Mouse (Mus musculus) heart, adult 9 months (tissue): Measurements from ENCODE around the gene Perp.
A peak's percentile ranks its signal among the peaks of the same experiment; 100 is the strongest.

Experiments used
- DNase-seq, 2 experiments: peaks; one replicate each; pipeline ENCODE4 v3.0.0; 2022; ENCODE audit warnings: low spot score in 2 of 2

Gene Perp

GRCm38 (mm10) chr10:18844441-18845286, at the start of gene Perp:
Gene Perp (plus strand): TSS chr10:18845020.
- DNase-seq: peak; percentile 3 to 30

GRCm38 (mm10) chr10:18811751-18812150, 33.1 kb upstream of the Perp start:
- no peak for DNase-seq

- peak; percentile 42 to 48 for DNase-seq
Measured at GRCm38 (mm10) chr10:18816560-18816959, 28.3 kb upstream of the Perp start.

GRCm38 (mm10) chr10:18825143-18825542, 19.7 kb upstream of the Perp start:
- no peak for DNase-seq

- no peak for DNase-seq
Measured at GRCm38 (mm10) chr10:18826107-18826506, 18.7 kb upstream of the Perp start.

- DNase-seq: no peak
Measured at GRCm38 (mm10) chr10:18827936-18828335, 16.9 kb upstream of the Perp start.

GRCm38 (mm10) chr10:18830359-18830758, 14.5 kb upstream of the Perp start:
- no peak for DNase-seq

GRCm38 (mm10) chr10:18831823-18832222, 13.0 kb upstream of the Perp start:
- DNase-seq: no peak

- DNase-seq: no peak
Measured at GRCm38 (mm10) chr10:18834389-18834788, 10.4 kb upstream of the Perp start.

- DNase-seq: peak in 1 of 2 experiments; percentile 19
Measured at GRCm38 (mm10) chr10:18835684-18836479, 8.9 kb upstream of the Perp start.

GRCm38 (mm10) chr10:18839530-18839929, 5.3 kb upstream of the Perp start:
- no peak for DNase-seq

- DNase-seq: no peak
Measured at GRCm38 (mm10) chr10:18840736-18841135, 4.1 kb upstream of the Perp start.

GRCm38 (mm10) chr10:18845287-18845662, 455 bp downstream of the Perp start:
- no peak for DNase-seq

- DNase-seq: no peak
Measured at GRCm38 (mm10) chr10:18845711-18846110, 891 bp downstream of the Perp start.

- DNase-seq: peak in 1 of 2 experiments; percentile 7
Measured at GRCm38 (mm10) chr10:18846474-18847264, 1.8 kb downstream of the Perp start.

GRCm38 (mm10) chr10:18850177-18850576, 5.4 kb downstream of the Perp start:
- no peak for DNase-seq

GRCm38 (mm10) chr10:18853417-18853816, 8.6 kb downstream of the Perp start:
- DNase-seq: no peak

- DNase-seq: no peak
Measured at GRCm38 (mm10) chr10:18857244-18857643, 12.4 kb downstream of the Perp start.

- DNase-seq: no peak
Measured at GRCm38 (mm10) chr10:18859632-18860031, 14.8 kb downstream of the Perp start.

- no peak for DNase-seq
Measured at GRCm38 (mm10) chr10:18860119-18860824, 15.5 kb downstream of the Perp start.

- DNase-seq: no peak
Measured at GRCm38 (mm10) chr10:18860831-18861230, 16.0 kb downstream of the Perp start.
